Comparison of ENCODE assay signal across 8 mouse cellular contexts in the genomic region with DNA sequence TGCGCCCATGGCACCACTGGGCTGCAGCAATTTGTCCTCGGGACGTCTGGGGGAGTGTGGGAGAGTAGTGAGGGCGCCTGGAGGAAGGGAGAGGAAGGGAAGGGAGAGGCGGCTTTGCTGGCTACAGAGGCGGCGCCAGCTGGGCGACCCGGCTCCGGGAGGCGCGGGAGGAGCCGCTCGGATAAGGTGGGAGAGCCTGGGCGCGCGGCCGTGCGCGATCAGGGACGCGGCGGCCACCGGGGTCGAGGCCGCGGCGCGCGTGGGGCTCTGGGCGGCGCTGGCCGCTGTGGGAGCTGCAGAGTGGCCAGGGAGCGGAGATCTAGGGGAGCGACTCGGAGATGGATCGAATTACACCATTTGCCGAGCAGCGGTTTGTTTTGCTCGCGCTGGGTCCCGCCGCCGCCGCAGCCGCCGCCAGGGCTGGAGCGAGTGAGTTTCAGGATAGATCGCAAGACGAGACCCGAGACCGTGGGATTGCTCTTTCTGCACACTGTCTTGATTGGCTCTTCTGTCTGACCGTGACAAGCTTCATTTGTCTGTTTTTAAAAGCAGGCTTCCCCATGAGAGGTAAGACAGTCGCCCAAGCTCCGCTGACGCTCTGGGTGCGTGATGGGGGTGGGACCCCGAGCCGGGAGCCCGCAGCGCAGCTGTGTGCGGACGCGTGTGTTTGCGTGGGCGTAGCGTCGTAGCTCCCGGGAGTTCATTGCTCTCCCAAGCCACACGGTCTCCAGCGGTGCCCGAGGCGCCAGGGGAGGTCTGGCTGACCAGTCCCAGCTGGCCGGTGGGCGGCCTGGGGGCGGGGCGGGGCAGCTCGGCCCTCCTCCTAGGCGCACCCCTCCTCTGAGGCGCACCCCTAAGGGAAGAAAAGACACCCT.
A peak's percentile ranks its signal among the peaks of the same experiment; 100 is the strongest.
DNase-seq lines count a peak whose midpoint lies in the region.

No protein-coding gene starts in this region.

- DNase-seq in adrenal gland, adult 18-20 months (ENCODE audit: low spot score in 2 of 2) = peak; percentile 78 to 82
- DNase-seq in embryo, embryonic 10 days (ENCODE audit: low spot score) = peak; percentile 83
- peak; percentile 88 for DNase-seq in gastrocnemius, postnatal 14 days
- peak; percentile 33 for DNase-seq in hindlimb bud, embryonic 11.5 days (ENCODE audit: extremely low spot score, low read depth, low spot score)
- peak; percentile 68 to 85 for DNase-seq in left cerebral cortex, adult 8-10 months (ENCODE audit: low spot score in 2 of 2)
- DNase-seq in lung, postnatal 4 days = peak; percentile 91 to 96
- DNase-seq in right cerebral cortex, adult 2 months (ENCODE audit: low spot score in 2 of 2) = peak; percentile 68 to 79
- peak; percentile 86 for DNase-seq in yolk sac, embryonic 10.5 days (ENCODE audit: low spot score)

- intact Hi-C loops in gastrocnemius, postnatal 14 days (cut with DNase I; ENCODE audit: low total_unique reads) = loop anchor here (5.0 kb wide), 1 partner anchor 317 kb away; no protein-coding TSS in a partner anchor

Comparison
In these comparisons a context has a peak if more than half of its experiments do, and no peak if none do; other contexts are left out.
1. Peak in every context shown above with its lines: DNase-seq.
2. DNase-seq: peak in every context shown above with its lines; median percentile 94 in lung, postnatal 4 days; 88 in gastrocnemius, postnatal 14 days; 86 in yolk sac, embryonic 10.5 days; 83 in embryo, embryonic 10 days; 80 in adrenal gland, adult 18-20 months; 76 in left cerebral cortex, adult 8-10 months; 74 in right cerebral cortex, adult 2 months; 33 in hindlimb bud, embryonic 11.5 days.